19 mouse cellular contexts compared by ENCODE assay signal in the genomic region with DNA sequence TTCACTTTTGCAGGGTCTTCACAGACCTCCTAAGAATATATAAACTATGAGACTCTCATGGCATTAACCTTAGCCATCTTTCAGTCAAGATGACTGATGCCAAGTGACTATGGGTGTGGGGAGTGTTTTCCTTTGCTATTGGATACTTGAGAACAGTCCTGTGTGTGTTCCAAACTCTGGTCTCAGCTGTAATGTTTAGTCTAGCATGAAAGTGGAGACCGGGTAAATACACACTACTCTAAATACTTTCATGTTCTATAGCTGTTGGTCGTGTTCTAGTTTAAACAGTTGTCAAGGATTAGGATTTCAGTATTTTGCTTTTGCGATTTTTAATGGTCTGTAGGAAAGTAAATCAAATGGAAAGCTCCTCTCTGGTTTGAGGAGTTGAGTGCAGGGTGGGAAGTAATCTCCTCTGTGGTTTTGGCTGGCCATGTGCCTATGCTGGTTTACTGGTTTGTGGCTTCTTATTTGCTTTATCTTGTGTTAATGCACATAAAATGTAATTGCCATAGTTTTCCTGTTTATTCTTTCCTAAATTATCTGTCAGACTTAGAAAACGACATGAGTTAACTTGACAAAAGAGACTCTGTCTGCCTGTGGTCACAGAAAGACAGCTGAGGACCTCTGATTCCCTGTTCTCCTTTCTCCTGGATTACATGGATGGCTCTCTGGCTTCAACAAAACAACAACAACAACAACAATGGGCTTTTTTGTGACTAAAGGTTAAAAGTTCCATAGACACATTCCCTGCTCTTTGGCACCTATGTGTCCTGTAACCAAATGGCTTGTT.
DNase-seq lines count a peak whose midpoint lies in the region; ATAC-seq lines count a peak whose summit lies in the region.
"Had no signal": no experiment of that assay in that cellular context is flagged by ENCODE, and none has a peak within 500 bp of the region (broad histone marks: within the 10 kb centered on the region; RNA-seq: fewer than 3 reads in every experiment).

No protein-coding gene starts in this region.

- WGBS in embryonic facial prominence, embryonic 11.5 days, result 53% methylated on average over 4 of the region's 4 CpGs
- 58% methylated on average over 4 of the region's 4 CpGs for WGBS in embryonic facial prominence, embryonic 10.5 days
- WGBS in lung, embryonic 15.5 days, result 13% methylated on average over 4 of the region's 4 CpGs

- ATAC-seq in embryonic facial prominence, embryonic 11.5 days (replicated peaks; ENCODE audit: insufficient number of reproducible peaks, low FRiP score, low TSS enrichment, low read depth), result no peak
- ATAC-seq in lung, embryonic 15.5 days (ENCODE audit: borderline replicate concordance, extremely low read depth, low FRiP score, low TSS enrichment), result peak; percentile 85; the same call in 1 of the 2 replicates
- ATAC-seq: forebrain, embryonic 14.5 days had no signal

- H3K36me3 ChIP-seq in embryonic facial prominence, embryonic 11.5 days (replicated peaks; ENCODE audit: control insufficient read depth, insufficient read depth, low read depth, low read length), result no peaks in the 10 kb centered on the region
- no peaks in the 10 kb centered on the region for H3K36me3 ChIP-seq in embryonic facial prominence, embryonic 10.5 days (replicated peaks)
- H3K36me3 ChIP-seq in lung, embryonic 15.5 days, result no peaks in the 10 kb centered on the region
- H3K36me3 ChIP-seq: heart, embryonic 13.5 days; hindbrain, embryonic 10.5 days; limb, embryonic 15.5 days had no signal

- no peaks in the 10 kb centered on the region for H3K27me3 ChIP-seq in embryonic facial prominence, embryonic 11.5 days (ENCODE audit: control insufficient read depth, insufficient read depth, low read length)
- no peaks in the 10 kb centered on the region for H3K27me3 ChIP-seq in embryonic facial prominence, embryonic 10.5 days (replicated peaks; ENCODE audit: low read depth, poor library complexity, severe bottlenecking)
- H3K27me3 ChIP-seq in lung, embryonic 15.5 days, result no peaks in the 10 kb centered on the region
- H3K27me3 ChIP-seq: CH12.LX; heart, embryonic 13.5 days; limb, embryonic 15.5 days had no signal

- no peaks in the 10 kb centered on the region for H3K4me1 ChIP-seq in embryonic facial prominence, embryonic 11.5 days (ENCODE audit: control insufficient read depth, insufficient read depth, low read length)
- H3K4me1 ChIP-seq in embryonic facial prominence, embryonic 10.5 days, result no peaks in the 10 kb centered on the region
- H3K4me1 ChIP-seq in lung, embryonic 15.5 days, result 0 out of 2 replicates have a peak, but pooled peaks cover 8% of the 10 kb centered on the region
- H3K4me1 ChIP-seq: hindbrain, embryonic 10.5 days; limb, embryonic 15.5 days had no signal

- no peak overlapping the region for H3K9ac ChIP-seq in embryonic facial prominence, embryonic 11.5 days (replicated peaks; ENCODE audit: low read length)
- H3K9ac ChIP-seq in lung, embryonic 15.5 days, result no peak overlapping the region
- H3K9ac ChIP-seq: heart, embryonic 13.5 days; limb, embryonic 15.5 days had no signal

- H3K27ac ChIP-seq in embryonic facial prominence, embryonic 11.5 days (replicated peaks; ENCODE audit: low read depth, low read length), result no peak overlapping the region
- H3K27ac ChIP-seq in embryonic facial prominence, embryonic 10.5 days (replicated peaks), result no peak overlapping the region
- H3K27ac ChIP-seq in lung, embryonic 15.5 days, result peak overlapping the region; percentile 34
- H3K27ac ChIP-seq: gastrocnemius, adult 2 months; heart, embryonic 13.5 days; hindbrain, embryonic 10.5 days; limb, embryonic 15.5 days had no signal

- H3K9me3 ChIP-seq in embryonic facial prominence, embryonic 11.5 days (replicated peaks; ENCODE audit: control insufficient read depth, low read length), result no peaks in the 10 kb centered on the region
- no peaks in the 10 kb centered on the region for H3K9me3 ChIP-seq in embryonic facial prominence, embryonic 10.5 days
- H3K9me3 ChIP-seq in lung, embryonic 15.5 days, result no peaks in the 10 kb centered on the region
- H3K9me3 ChIP-seq: heart, embryonic 13.5 days; hindbrain, embryonic 10.5 days; limb, embryonic 15.5 days had no signal

- no peak overlapping the region for H3K4me3 ChIP-seq in embryonic facial prominence, embryonic 11.5 days (ENCODE audit: low read depth, low read length)
- H3K4me3 ChIP-seq in embryonic facial prominence, embryonic 10.5 days, result no peak overlapping the region
- H3K4me3 ChIP-seq in lung, embryonic 15.5 days, result no peak overlapping the region
- H3K4me3 ChIP-seq: erythroblast, embryonic 14.5 days; gastrocnemius, adult 2 months; heart, embryonic 13.5 days; hindbrain, embryonic 10.5 days; limb, embryonic 15.5 days had no signal

- H3K4me2 ChIP-seq in embryonic facial prominence, embryonic 11.5 days (ENCODE audit: low read depth, low read length), result no peak overlapping the region
- no peak overlapping the region for H3K4me2 ChIP-seq in lung, embryonic 15.5 days
- H3K4me2 ChIP-seq: heart, embryonic 13.5 days; limb, embryonic 15.5 days had no signal

- DNase-seq in embryonic facial prominence, embryonic 11.5 days (ENCODE audit: low spot score), result peak; percentile 22
- DNase-seq in embryonic facial prominence, embryonic 10.5 days (ENCODE audit: low spot score), result no peak
- no peak for DNase-seq in lung, postnatal 14 days
- DNase-seq in lung, postnatal 10 days, result peak; percentile 56
- DNase-seq in layer of hippocampus, adult 9-11 months, result no peak
- DNase-seq in cerebellum, postnatal 36 days, result no peak
- DNase-seq in retina, embryonic 14.5 days (ENCODE audit: low spot score), result no peak
- DNase-seq: adrenal gland, postnatal 14 days; cerebellum, adult 18-20 months; gastrocnemius, adult 2 months; heart, adult 11 months; thymus, postnatal 36 days had no signal

Comparison
In these comparisons a context has a peak if more than half of its experiments do, and no peak if none do; other contexts are left out.
1. DNase-seq: peak in embryonic facial prominence, embryonic 11.5 days (single experiment) and lung, postnatal 10 days (single experiment); none in embryonic facial prominence, embryonic 10.5 days (single experiment), lung, postnatal 14 days (single experiment), layer of hippocampus, adult 9-11 months (single experiment), cerebellum, postnatal 36 days (0 of 2) and retina, embryonic 14.5 days (single experiment).